Comparison of ENCODE assay signal across 23 mouse cellular contexts in the genomic region with DNA sequence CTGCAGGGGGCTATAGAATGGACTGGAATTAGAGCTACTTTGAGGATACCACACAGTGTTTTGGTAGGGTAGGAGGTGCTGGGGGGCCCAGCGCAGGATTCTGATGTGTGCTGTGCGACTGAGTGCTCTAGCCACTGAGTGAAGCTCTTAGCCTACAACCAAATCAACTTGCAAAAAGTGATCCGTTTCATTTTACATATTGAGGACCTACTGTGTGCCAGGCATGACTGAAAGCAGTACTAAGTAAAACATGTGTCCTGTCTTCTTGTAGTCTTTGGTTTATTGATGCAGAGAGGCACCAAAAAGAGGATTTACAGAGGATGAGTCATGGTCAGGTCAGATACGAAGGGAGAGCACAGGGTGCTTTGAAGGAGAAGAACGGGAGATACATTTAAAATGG.
"Had no signal": no experiment of that assay in that cellular context is flagged by ENCODE, and none has a peak within 500 bp of the region (broad histone marks: within the 10 kb centered on the region; RNA-seq: fewer than 3 reads in every experiment).

No protein-coding gene starts in this region.

- H3K9ac ChIP-seq: limb, embryonic 12.5 days; limb, embryonic 15.5 days; liver, embryonic 14.5 days; lung, embryonic 15.5 days; neural tube, embryonic 12.5 days; neural tube, embryonic 15.5 days had no signal

- H3K36me3 ChIP-seq: limb, embryonic 12.5 days; limb, embryonic 15.5 days; lung, embryonic 15.5 days; neural tube, embryonic 12.5 days; neural tube, embryonic 15.5 days had no signal

- H3K4me1 ChIP-seq: limb, embryonic 15.5 days had no signal

- H3K27ac ChIP-seq: limb, embryonic 12.5 days; limb, embryonic 15.5 days; lung, embryonic 15.5 days; neural tube, embryonic 12.5 days; neural tube, embryonic 15.5 days; stomach, postnatal 0 days had no signal

- DNase-seq: kidney, adult 9 months; kidney, postnatal 14 days; kidney, postnatal 4 days; left cerebral cortex, postnatal 4 days; lung, adult 18-20 months; lung, postnatal 10 days; lung, postnatal 36 days; midbrain, embryonic 14.5 days; right cerebral cortex, adult 18-20 months; right cerebral cortex, postnatal 14 days; right cerebral cortex, postnatal 4 days; thymus, adult 2 months; thymus, postnatal 14 days; thymus, postnatal 4 days had no signal

- H3K9me3 ChIP-seq: limb, embryonic 12.5 days; limb, embryonic 15.5 days; lung, embryonic 15.5 days; megakaryocyte, embryonic 14.5 days; neural tube, embryonic 12.5 days; neural tube, embryonic 15.5 days had no signal

- H3K4me2 ChIP-seq: limb, embryonic 12.5 days; limb, embryonic 15.5 days; lung, embryonic 15.5 days; midbrain, embryonic 11.5 days; neural tube, embryonic 12.5 days; neural tube, embryonic 15.5 days had no signal

- H3K27me3 ChIP-seq: limb, embryonic 12.5 days; limb, embryonic 15.5 days; lung, embryonic 15.5 days; neural tube, embryonic 12.5 days; neural tube, embryonic 15.5 days had no signal

- H3K4me3 ChIP-seq: limb, embryonic 12.5 days; limb, embryonic 15.5 days; lung, embryonic 15.5 days; megakaryocyte, embryonic 14.5 days; neural tube, embryonic 12.5 days; neural tube, embryonic 15.5 days had no signal
